Mouse (Mus musculus): ENCODE measurements around the gene Gm20388.

DNA sequence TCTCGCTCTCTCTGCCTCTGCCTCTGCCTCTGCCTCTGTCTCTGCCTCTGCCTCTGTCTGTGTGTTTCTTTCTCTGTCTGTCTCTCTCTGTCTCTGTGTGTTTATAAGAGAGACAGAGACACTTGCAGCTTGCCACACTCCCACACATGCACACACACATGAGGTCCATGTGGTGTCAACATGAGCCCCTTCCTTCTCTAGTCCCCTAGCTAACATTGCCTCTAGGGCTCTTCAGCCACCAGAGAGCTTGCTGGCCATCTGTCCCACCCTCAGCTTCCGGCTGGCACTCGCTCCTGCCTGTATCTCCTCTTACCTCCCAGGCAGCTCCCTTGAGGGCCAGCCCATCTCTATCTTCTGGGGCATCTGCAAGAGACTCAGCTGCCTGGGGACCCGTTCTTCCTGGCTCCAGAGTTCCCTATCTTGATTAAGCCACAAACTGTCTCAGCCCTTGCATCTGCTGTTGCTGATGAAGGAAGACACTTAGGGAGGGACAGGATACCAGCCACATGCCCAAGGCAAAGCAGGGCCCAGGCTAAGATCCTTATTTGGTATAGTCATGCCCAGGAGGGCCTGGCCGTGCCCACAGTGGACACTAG lies 414.6 kb downstream of the Gm20388 start:
- TF ChIP-seq ZC3H11A (IDR thresholded peaks at IDR 0.05; ENCODE audit: borderline replicate concordance, low read depth, low read length), result no peak
- no peak for TF ChIP-seq HCFC1 (IDR thresholded peaks at IDR 0.05; ENCODE audit: borderline replicate concordance, insufficient read depth, low read length)
